Mouse (Mus musculus) cerebellum, adult 2 months (tissue): ENCODE results near the gene Pcna.

ENCODE experiments used
- CTCF ChIP-seq: fragments of 200-500 bp; IDR thresholded peaks from 2 replicates; pipeline ENCODE4 v1.5.1; 2011; ENCODE audit warnings: low read depth, mild to moderate bottlenecking, control low read depth, low read length, moderate library complexity, borderline replicate concordance; ENCODE audit not compliant: insufficient read depth
- POLR2A ChIP-seq: fragments of 200-500 bp; IDR thresholded peaks from 2 replicates; pipeline ENCODE4 v1.6.1; 2011; ENCODE audit warnings: low read length, control low read depth, borderline replicate concordance; ENCODE audit not compliant: insufficient read depth

DNA sequence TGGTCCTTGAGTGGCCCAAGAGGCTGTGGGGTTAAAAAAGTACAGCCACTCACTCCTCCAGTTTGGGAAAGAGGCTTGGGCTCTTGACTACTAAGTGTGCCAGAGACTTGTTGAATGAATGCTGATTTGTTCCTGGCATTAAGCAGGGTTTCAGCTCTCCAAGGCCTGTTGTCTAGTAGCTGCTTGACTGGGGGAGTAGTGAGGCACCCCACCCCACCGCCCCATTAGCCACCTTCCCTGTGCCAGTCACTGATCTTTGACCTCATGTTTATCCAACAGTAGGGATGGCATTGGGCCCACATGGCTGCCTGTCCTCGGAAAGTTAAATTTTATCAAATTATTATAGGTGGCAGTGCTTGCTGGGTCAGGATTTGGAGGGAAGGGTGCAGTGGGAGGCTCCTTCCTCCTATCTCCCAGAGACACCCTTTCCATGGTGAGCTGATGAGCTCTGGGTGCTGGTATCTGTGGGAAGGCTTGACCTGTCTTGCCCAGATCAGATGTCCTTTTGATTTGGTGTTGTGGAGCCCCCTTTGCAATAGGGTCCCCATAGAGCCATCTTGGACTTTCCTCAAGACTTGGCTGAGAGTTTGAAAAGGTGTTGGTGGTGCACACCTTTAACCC, 17.3 kb upstream of the Pcna start:
- TF ChIP-seq CTCF: no peak
- no peak for TF ChIP-seq POLR2A
